Mouse (Mus musculus): ENCODE measurements around the gene Grid2. TPM values are rescaled to one million over a fixed set of nuclear protein-coding genes. Genes with fewer than 3 reads are reported as not detected.
A peak's percentile ranks its signal among the peaks of the same experiment; 100 is the strongest.

Gene Grid2
- polyA plus RNA-seq, 1 experiment from 2014 or later = 1.9 TPM

DNA sequence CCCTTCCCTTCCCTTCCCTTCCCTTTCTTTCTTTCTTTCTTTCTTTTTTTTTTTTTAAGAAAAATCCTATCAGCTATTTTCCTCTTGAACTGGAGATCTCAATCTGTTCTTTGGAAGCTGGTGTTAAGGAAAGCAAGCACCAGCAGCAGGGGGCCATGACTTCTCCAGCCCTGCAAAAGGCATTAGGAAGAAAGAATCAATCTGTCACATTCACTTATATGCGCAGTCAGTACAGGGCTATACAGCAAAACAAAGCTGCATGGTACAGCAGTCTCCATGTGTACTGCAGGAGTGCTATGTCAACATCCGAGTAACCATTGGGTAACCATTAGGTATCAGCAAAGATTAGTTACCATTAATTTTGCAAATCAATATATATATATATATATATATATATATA lies 809.0 kb downstream of the Grid2 start:
- Histone ChIP-seq H3K4me1 (ENCODE audit: control insufficient read depth, insufficient read depth, low read length) (0 out of 2 replicates have a peak, but pooled peaks cover 2% of the 10 kb centered on the region), H3K27me3 (ENCODE audit: control insufficient read depth, insufficient read depth, low read length) (no peaks in the 10 kb centered on the region), H3K27ac (ENCODE audit: low read depth, low read length) (no peak overlapping the region), H3K4me2 (no peak overlapping the region), H3K36me3 (ENCODE audit: control insufficient read depth, insufficient read depth, low read length) (no peaks in the 10 kb centered on the region), H3K9ac (ENCODE audit: low read length) (no peak overlapping the region), H3K9me3 (ENCODE audit: control insufficient read depth, low read length) (no peaks in the 10 kb centered on the region), H3K4me3 (ENCODE audit: low read depth, low read length) (no peak overlapping the region)
- DNase-seq (ENCODE audit: low spot score, missing footprints) (peak; percentile 90), ATAC-seq (ENCODE audit: low FRiP score) (peak; percentile 79)
- 25% methylated on average over 2 of the region's 2 CpGs for WGBS

DNA sequence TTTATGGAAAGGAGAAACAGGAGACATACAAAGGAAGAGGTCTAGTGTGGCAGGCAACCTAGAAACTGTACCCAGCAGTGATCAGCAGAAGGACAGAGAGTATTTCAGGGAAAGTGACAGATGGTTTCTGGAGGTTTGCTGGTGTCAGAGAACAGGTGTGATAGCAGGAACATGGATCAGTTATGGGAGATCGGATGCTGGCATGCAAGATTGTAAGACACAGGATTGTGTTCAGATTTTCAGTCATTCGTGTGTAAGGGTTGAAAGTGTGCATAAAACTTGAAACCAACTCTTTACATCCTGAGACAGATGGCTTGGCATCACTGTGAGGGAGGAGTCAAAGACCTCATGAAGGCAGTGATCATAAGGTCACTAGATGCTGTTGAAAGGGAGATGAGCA lies 817.7 kb downstream of the Grid2 start:
- Histone ChIP-seq H3K9ac (ENCODE audit: low read length) (no peak overlapping the region), H3K4me2 (no peak overlapping the region), H3K9me3 (ENCODE audit: control insufficient read depth, low read length) (no peaks in the 10 kb centered on the region), H3K4me3 (ENCODE audit: low read depth, low read length) (no peak overlapping the region), H3K27ac (ENCODE audit: low read depth, low read length) (no peak overlapping the region), H3K36me3 (ENCODE audit: control insufficient read depth, insufficient read depth, low read length) (no peaks in the 10 kb centered on the region), H3K4me1 (ENCODE audit: control insufficient read depth, insufficient read depth, low read length) (no peaks in the 10 kb centered on the region), H3K27me3 (ENCODE audit: control insufficient read depth, insufficient read depth, low read length) (no peaks in the 10 kb centered on the region)
- DNase-seq (ENCODE audit: low spot score, missing footprints) (peak; percentile 26), ATAC-seq (ENCODE audit: low FRiP score) (no peak)
- 85% methylated on average over 2 of the region's 2 CpGs for WGBS

DNA sequence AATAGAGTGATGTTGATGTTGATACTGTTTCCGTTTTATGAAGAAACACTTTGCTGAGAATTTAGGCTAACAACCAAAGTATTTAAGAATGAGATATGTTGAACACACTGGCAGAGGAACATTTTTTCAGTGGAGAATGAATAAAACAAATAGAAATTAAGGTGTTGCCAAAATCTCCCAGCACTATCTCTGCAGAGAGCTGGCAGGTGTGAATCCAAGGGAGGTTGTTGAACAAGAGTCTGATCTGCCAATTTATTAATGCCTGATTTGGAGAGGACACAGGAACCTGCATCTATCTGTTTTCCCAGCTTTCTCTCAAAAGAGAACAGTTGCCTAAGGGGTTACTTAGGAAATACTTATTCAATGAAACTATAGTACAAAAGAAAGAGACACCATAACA lies 822.2 kb downstream of the Grid2 start:
- ATAC-seq (ENCODE audit: low FRiP score) = no peak
- Histone ChIP-seq H3K9ac (ENCODE audit: low read length) (no peak overlapping the region), H3K4me3 (ENCODE audit: low read depth, low read length) (no peak overlapping the region), H3K27me3 (ENCODE audit: control insufficient read depth, insufficient read depth, low read length) (no peaks in the 10 kb centered on the region), H3K36me3 (ENCODE audit: control insufficient read depth, insufficient read depth, low read length) (no peaks in the 10 kb centered on the region), H3K4me2 (no peak overlapping the region), H3K4me1 (ENCODE audit: control insufficient read depth, insufficient read depth, low read length) (no peaks in the 10 kb centered on the region), H3K27ac (ENCODE audit: low read depth, low read length) (no peak overlapping the region), H3K9me3 (ENCODE audit: control insufficient read depth, low read length) (no peaks in the 10 kb centered on the region)
- 88% methylated on average over 1 of the region's 1 CpGs for WGBS
- DNase-seq (ENCODE audit: low spot score, missing footprints) = peak; percentile 54

DNA sequence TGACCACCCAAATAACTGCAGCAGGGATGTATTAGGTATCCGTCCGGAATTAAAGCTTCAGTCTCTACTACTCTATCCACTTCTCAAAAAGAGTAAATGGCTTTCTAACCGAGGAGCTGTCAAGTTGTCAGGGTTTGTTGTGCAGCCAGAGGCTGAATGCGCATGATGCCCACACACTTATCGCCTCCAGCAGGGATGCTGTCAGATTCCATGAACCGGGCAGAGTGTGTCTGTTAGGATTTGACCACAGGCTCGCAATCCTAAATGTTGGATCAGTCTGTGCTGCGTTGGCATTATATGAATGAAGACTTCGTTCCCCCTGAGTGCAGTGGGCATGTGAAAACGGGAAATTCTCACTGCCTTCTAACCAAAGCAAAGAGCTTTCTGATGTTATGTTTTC lies 843.0 kb downstream of the Grid2 start:
- 61% methylated on average over 10 of the region's 10 CpGs for WGBS
- no peaks in the 10 kb centered on the region for H3K36me3 ChIP-seq (ENCODE audit: control insufficient read depth, insufficient read depth, low read length)
- H3K9ac ChIP-seq (ENCODE audit: low read length) = no peak overlapping the region
- no peak overlapping the region for H3K27ac ChIP-seq (ENCODE audit: low read depth, low read length)
- no peak overlapping the region for H3K4me2 ChIP-seq
- ATAC-seq (ENCODE audit: low FRiP score) (no peak), DNase-seq (ENCODE audit: low spot score, missing footprints) (peak; percentile 69)
- H3K4me3 ChIP-seq (ENCODE audit: low read depth, low read length) = no peak overlapping the region
- H3K27me3 ChIP-seq (ENCODE audit: control insufficient read depth, insufficient read depth, low read length) = no peaks in the 10 kb centered on the region
- H3K4me1 ChIP-seq (ENCODE audit: control insufficient read depth, insufficient read depth, low read length) = no peaks in the 10 kb centered on the region
- H3K9me3 ChIP-seq (ENCODE audit: control insufficient read depth, low read length) = no peaks in the 10 kb centered on the region

DNA sequence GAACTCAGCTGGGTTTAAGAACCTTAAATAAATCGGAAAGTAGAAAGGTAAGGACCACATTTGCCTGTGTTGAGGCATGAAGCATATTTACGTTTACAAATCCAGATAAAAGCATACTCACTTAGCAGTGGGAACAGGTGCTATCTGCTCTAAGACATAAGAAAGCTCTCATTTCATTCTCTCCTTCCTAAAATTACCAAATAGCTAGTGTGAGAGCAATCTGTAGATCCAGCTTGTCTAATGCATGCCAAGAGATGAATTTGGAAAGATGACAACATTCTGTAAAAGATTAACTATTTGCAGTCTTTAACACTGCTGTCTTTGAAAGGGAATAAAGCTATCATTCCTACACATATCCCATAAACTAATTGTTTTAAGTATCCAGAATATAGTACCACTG lies 858.9 kb downstream of the Grid2 start:
- H3K9me3 ChIP-seq (ENCODE audit: control insufficient read depth, low read length) = no peaks in the 10 kb centered on the region
- WGBS = 85% methylated on average over 2 of the region's 2 CpGs

DNA sequence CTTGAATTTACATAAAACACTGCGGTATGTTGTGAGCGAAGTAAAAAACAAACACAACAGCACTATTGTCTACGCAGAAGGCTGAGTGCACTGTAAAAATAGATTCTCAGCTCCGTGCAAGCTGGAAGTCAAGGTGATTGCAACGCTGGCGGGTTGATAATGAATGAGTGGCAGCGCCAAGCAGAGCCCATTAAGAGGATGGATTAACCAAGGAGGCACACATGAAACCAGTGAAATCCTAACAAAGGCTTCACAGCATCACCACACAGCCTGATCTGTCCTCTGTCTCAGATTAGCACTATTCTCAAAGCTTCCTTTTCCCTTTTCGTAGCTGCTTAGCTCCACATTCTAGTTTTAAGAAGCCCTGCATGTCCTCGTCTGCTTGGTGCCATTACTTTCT lies 880.6 kb downstream of the Grid2 start:
- Histone ChIP-seq H3K9me3 (ENCODE audit: control insufficient read depth, low read length) (no peaks in the 10 kb centered on the region), H3K4me1 (ENCODE audit: control insufficient read depth, insufficient read depth, low read length) (no peaks in the 10 kb centered on the region), H3K27me3 (ENCODE audit: control insufficient read depth, insufficient read depth, low read length) (no peaks in the 10 kb centered on the region), H3K9ac (ENCODE audit: low read length) (no peak overlapping the region), H3K27ac (ENCODE audit: low read depth, low read length) (no peak overlapping the region), H3K36me3 (ENCODE audit: control insufficient read depth, insufficient read depth, low read length) (no peaks in the 10 kb centered on the region), H3K4me2 (no peak overlapping the region), H3K4me3 (ENCODE audit: low read depth, low read length) (no peak overlapping the region)
- WGBS = 71% methylated on average over 9 of the region's 9 CpGs
- ATAC-seq (ENCODE audit: low FRiP score) (0 out of 2 replicates have a peak, but pooled peaks have one; percentile 30), DNase-seq (ENCODE audit: low spot score, missing footprints) (no peak)

More for the DNA sequence above, 858.9 kb downstream of the Grid2 start:
- ATAC-seq (ENCODE audit: low FRiP score) (no peak), DNase-seq (ENCODE audit: low spot score, missing footprints) (no peak)
- Histone ChIP-seq H3K36me3 (ENCODE audit: control insufficient read depth, insufficient read depth, low read length) (no peaks in the 10 kb centered on the region), H3K27me3 (ENCODE audit: control insufficient read depth, insufficient read depth, low read length) (no peaks in the 10 kb centered on the region), H3K27ac (ENCODE audit: low read depth, low read length) (no peak overlapping the region), H3K9ac (ENCODE audit: low read length) (no peak overlapping the region), H3K4me2 (no peak overlapping the region), H3K4me3 (ENCODE audit: low read depth, low read length) (no peak overlapping the region), H3K4me1 (ENCODE audit: control insufficient read depth, insufficient read depth, low read length) (no peaks in the 10 kb centered on the region)

DNA sequence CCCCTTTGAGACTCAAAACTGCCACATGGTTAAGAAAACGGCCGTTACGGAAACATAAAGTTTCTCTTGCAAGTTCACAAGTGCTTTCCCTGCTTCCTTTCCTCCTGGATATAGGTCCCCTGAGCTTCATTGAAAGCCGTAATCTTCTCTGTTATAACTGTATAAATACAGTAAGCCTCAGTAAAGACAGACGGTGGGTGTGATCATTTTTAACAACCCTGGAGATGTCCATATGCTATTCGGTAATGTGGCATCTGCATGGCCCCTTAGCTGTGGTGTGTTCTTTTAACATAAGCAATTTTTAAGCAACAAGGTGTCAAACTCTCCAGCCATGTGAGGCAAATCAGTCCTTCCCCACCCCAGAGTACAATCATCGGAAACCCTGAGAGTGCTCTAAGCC lies 892.9 kb downstream of the Grid2 start:
- no peak for ATAC-seq (ENCODE audit: low FRiP score)

DNA sequence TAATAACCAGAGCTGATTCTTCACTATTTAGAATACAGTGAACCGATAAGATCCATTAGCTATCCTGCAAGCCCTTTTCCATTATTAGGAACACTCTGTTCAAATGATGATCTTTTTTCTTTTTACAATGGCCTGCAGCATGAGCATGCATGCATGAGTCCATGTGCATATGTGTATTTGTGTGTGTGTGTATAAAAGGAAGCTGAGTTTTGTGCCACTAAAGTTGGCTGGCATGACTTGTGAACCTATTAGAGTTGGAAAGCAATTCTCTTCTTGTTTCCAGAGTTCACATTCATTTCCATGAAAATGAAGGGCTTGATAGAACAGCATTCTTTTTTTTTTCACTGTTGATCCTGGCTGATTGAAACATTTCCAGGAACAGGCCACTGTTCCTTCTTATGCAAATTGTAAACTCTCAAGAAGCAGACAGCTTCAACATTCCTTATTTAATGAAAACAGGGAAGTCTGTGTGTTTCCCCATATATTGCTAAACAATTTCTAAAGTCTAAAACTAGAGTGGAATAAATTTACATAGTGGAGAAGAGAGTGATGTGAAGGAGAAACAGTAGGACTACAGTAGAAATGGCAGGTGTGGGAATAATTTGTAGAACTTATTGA lies 919.4 kb downstream of the Grid2 start:
- no peak overlapping the region for H3K27ac ChIP-seq (ENCODE audit: low read depth, low read length)
- DNase-seq (ENCODE audit: low spot score, missing footprints) = no peak
- no peaks in the 10 kb centered on the region for H3K27me3 ChIP-seq (ENCODE audit: control insufficient read depth, insufficient read depth, low read length)
- no peak overlapping the region for H3K4me3 ChIP-seq (ENCODE audit: low read depth, low read length)
- H3K36me3 ChIP-seq (ENCODE audit: control insufficient read depth, insufficient read depth, low read length) = no peaks in the 10 kb centered on the region
- peak; percentile 48; the same call in 1 of the 2 replicates for ATAC-seq (ENCODE audit: low FRiP score)
- no peaks in the 10 kb centered on the region for H3K4me1 ChIP-seq (ENCODE audit: control insufficient read depth, insufficient read depth, low read length)
- no peaks in the 10 kb centered on the region for H3K9me3 ChIP-seq (ENCODE audit: control insufficient read depth, low read length)
- no peak overlapping the region for H3K9ac ChIP-seq (ENCODE audit: low read length)
- no peak overlapping the region for H3K4me2 ChIP-seq
- whole genome bisulfite sequencing = 88% methylated on average over 1 of the region's 1 CpGs

More for the DNA sequence above, 892.9 kb downstream of the Grid2 start:
- DNase-seq (ENCODE audit: low spot score, missing footprints) = no peak
- 86% methylated on average over 7 of the region's 7 CpGs for WGBS
- H3K9ac ChIP-seq (ENCODE audit: low read length) = no peak overlapping the region
- no peak overlapping the region for H3K4me2 ChIP-seq
- no peaks in the 10 kb centered on the region for H3K36me3 ChIP-seq (ENCODE audit: control insufficient read depth, insufficient read depth, low read length)
- no peaks in the 10 kb centered on the region for H3K27me3 ChIP-seq (ENCODE audit: control insufficient read depth, insufficient read depth, low read length)
- H3K27ac ChIP-seq (ENCODE audit: low read depth, low read length) = no peak overlapping the region
- H3K4me3 ChIP-seq (ENCODE audit: low read depth, low read length) = no peak overlapping the region
- H3K9me3 ChIP-seq (ENCODE audit: control insufficient read depth, low read length) = no peaks in the 10 kb centered on the region
- H3K4me1 ChIP-seq (ENCODE audit: control insufficient read depth, insufficient read depth, low read length) = no peaks in the 10 kb centered on the region

DNA sequence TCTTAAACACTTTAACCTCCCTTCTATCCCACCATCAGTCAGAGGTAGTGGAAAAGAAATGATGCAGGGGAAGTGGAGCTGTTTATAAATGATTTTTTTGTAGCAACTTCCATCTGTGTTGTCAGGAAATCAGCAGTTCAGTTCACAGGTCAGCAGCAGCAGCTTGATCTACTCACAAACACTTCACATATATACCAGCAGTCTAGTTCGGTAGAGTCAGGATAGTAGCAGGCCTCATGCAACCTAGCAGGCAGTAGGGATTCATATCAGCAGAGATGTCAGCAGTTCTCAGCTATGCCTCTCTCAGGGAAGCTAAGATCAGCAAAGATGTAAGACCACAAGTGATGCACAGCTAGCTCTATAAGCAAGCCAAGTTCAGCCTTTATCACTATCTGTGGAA lies 938.0 kb downstream of the Grid2 start:
- Histone ChIP-seq H3K4me2 (no peak overlapping the region), H3K27me3 (ENCODE audit: control insufficient read depth, insufficient read depth, low read length) (no peaks in the 10 kb centered on the region), H3K36me3 (ENCODE audit: control insufficient read depth, insufficient read depth, low read length) (no peaks in the 10 kb centered on the region), H3K27ac (ENCODE audit: low read depth, low read length) (no peak overlapping the region), H3K9me3 (ENCODE audit: control insufficient read depth, low read length) (no peaks in the 10 kb centered on the region), H3K4me3 (ENCODE audit: low read depth, low read length) (no peak overlapping the region), H3K4me1 (ENCODE audit: control insufficient read depth, insufficient read depth, low read length) (no peaks in the 10 kb centered on the region), H3K9ac (ENCODE audit: low read length) (no peak overlapping the region)
- ATAC-seq (ENCODE audit: low FRiP score) = no peak
- WGBS = 71% methylated on average over 1 of the region's 1 CpGs
- no peak for DNase-seq (ENCODE audit: low spot score, missing footprints)

All from midbrain, embryonic 11.5 days (tissue).